Mouse (Mus musculus) stomach, postnatal 0 days (tissue): ENCODE results near the gene Runx2. TPM values are rescaled to one million over a fixed set of nuclear protein-coding genes. Genes with fewer than 3 reads are reported as not detected.

Experiments
- ATAC-seq: fragments of 200-750 bp; cut with Nextera tagmentation; 2 replicates; pipeline ENCODE4 v1.8.0; 2017; ENCODE audit not compliant: low FRiP score, low TSS enrichment
- DNase-seq: peaks from one replicate; pipeline ENCODE4 v3.0.0-alpha.2; 2016; ENCODE audit warnings: low spot score
- H3K27ac ChIP-seq: fragments of 300-500 bp; sonication (generic); replicated peaks from 2 replicates; pipeline ENCODE4 v1.5.1; 2014; ENCODE audit warnings: mild to moderate bottlenecking, control low read depth
- H3K27me3 ChIP-seq: fragments of 300-500 bp; sonication (generic); 2 replicates; pipeline ENCODE4 v1.6.1; 2014; ENCODE audit warnings: low read length; ENCODE audit not compliant: control insufficient read depth, insufficient read depth
- H3K36me3 ChIP-seq: fragments of 300-500 bp; sonication (generic); 2 replicates; pipeline ENCODE4 v1.6.1; 2014; ENCODE audit warnings: low read length, mixed read lengths; ENCODE audit not compliant: control insufficient read depth, insufficient read depth
- H3K4me1 ChIP-seq: fragments of 300-500 bp; sonication (generic); replicated peaks from 2 replicates; pipeline ENCODE4 v1.6.1; 2014; ENCODE audit warnings: antibody characterized with exemption; ENCODE audit not compliant: control insufficient read depth, insufficient read depth
- H3K4me2 ChIP-seq: fragments of 300-500 bp; sonication (generic); replicated peaks from 2 replicates; pipeline ENCODE4 v1.6.1; 2014; ENCODE audit warnings: low read depth, mild to moderate bottlenecking, control low read depth, moderate library complexity
- H3K4me3 ChIP-seq: fragments of 300-500 bp; sonication (generic); 2 replicates; pipeline ENCODE4 v1.5.1; 2014; ENCODE audit warnings: low read depth, low read length, control low read depth
- H3K9ac ChIP-seq: fragments of 300-500 bp; sonication (generic); 2 replicates; pipeline ENCODE4 v1.6.1; 2014; ENCODE audit warnings: mild to moderate bottlenecking, low read length, control low read depth, mixed read lengths
- H3K9me3 ChIP-seq: fragments of 300-500 bp; sonication (generic); 2 replicates; pipeline ENCODE4 v1.6.1; 2016; ENCODE audit warnings: low read length; ENCODE audit not compliant: control insufficient read depth
- CTCF ChIP-seq: IDR thresholded peaks from 2 replicates; pipeline ENCODE4 v1.5.1; 2016; ENCODE audit warnings: antibody characterized with exemption, low read depth, mild to moderate bottlenecking, moderate library complexity
- EP300 ChIP-seq: optimal IDR thresholded peaks from 2 replicates; pipeline ENCODE3; 2016; ENCODE audit warnings: antibody characterized with exemption
- WGBS: fragments of 180-500 bp; shearing (Covaris S2); extraction: QIAGEN DNeasy Blood & Tissue Kit; methylation state at CpG from one replicate; pipeline ENCODE4 v1.1.7; 2014; 5-methylcytosine and 5-hydroxymethylcytosine counted together
- polyA plus RNA-seq: library from polyadenylated mRNA; unstranded; fragments of >200 nt; fragmentation: Nextera tagmentation; extraction: Ambion mirVana; gene quantifications from 2 replicates; pipeline ENCODE4 v1.2.1, GENCODE M21; 2015

The Runx2 gene
- polyA plus RNA-seq, 1 experiment from 2014 or later = 0.53 TPM

DNA sequence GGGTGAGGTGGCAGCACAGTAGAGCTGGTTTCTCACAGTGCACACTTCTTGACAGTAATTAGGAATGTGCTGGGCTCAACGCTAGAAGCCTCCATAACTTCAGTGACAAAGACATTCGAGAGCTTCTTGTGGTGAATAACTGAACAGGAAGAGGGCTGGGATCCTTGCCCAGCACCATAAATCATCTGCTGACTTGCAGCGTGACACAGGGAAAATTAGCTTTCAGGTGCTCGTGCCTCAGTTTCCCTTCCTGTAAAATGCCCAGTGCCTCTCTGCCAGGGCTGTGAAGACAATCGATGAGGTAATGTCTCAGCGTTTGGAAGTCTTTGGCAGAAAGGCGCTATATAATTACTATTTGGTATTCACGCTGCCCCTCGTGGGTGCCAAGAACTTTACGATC lies 108.1 kb downstream of the Runx2 start:
- Histone ChIP-seq H3K36me3 (no peaks in the 10 kb centered on the region), H3K4me2 (no peak overlapping the region), H3K27me3 (no peaks in the 10 kb centered on the region), H3K27ac (no peak overlapping the region), H3K4me1 (peaks cover 5% of the 10 kb centered on the region; the same call in 1 of the 2 replicates), H3K4me3 (no peak overlapping the region), H3K9ac (no peak overlapping the region), H3K9me3 (no peaks in the 10 kb centered on the region)
- 72% methylated on average over 10 of the region's 10 CpGs for WGBS
- ATAC-seq (no peak), DNase-seq (no peak)
- TF ChIP-seq EP300 = no peak
- no peak for TF ChIP-seq CTCF

DNA sequence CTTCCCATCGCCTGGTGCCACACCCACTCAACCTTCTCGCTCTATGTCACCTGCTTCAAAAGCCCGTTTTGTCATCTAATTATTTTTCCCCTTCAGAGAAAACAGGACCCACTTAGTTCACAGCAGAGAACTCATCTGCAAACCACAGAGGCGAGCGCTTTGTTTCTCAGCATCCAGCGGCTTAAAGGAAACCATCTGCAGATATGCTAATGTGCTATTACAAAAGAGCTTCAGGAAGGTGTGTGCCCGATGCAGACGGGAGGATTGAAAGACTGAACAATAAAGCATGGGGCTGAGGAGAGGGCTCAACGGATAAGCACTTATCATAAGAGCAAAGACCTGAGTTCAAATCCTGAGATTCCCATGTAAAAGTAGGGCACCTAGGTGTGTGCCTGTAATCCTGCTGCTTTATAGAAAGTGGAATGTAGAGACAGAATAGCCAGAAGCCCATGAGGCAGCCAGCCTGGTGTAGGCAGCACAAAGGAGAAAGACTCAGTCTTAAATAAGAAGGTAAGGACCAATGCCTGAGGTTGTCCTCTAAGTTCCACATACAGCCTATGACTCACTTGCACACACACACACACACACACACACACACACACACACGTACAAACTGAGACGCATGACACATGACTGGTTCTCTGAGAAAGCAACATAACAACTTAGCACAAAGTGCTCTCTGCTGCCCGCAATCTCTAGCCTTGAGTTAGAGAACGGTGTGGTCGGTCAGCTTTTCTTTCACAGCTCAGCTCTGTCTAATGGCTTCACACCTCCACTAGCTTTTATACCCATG lies 111.9 kb downstream of the Runx2 start:
- no peaks in the 10 kb centered on the region for H3K9me3 ChIP-seq
- DNase-seq (peak; percentile 37), ATAC-seq (peak; percentile 29; the same call in 1 of the 2 replicates)
- 73% methylated on average over 14 of the region's 14 CpGs for WGBS
- H3K4me1 ChIP-seq = no peaks in the 10 kb centered on the region
- no peaks in the 10 kb centered on the region for H3K27me3 ChIP-seq
- TF ChIP-seq CTCF = no peak
- no peak for TF ChIP-seq EP300
- no peak overlapping the region for H3K4me3 ChIP-seq
- H3K36me3 ChIP-seq = no peaks in the 10 kb centered on the region
- H3K4me2 ChIP-seq = no peak overlapping the region
- H3K27ac ChIP-seq = no peak overlapping the region
- H3K9ac ChIP-seq = no peak overlapping the region

DNA sequence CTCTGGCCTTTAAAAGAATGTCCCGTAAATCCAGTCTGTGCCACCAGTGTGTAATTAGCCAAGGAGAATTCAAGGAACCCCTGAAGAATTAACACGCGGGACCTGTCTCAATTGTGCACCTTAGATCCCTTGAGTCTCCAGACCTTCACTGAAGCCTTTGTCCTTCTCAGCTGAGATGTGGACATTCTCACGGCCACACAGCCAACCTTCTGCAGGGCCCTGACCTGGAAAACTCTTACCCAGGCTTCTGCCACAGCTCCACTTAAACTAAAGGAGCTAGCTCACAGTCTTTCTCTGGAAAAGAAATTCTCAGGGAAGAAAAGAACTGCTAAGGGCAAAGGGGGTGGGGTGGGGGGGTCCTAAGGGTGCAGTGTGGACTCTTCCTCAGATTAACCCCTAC lies 113.1 kb downstream of the Runx2 start:
- H3K4me1 ChIP-seq = no peaks in the 10 kb centered on the region
- no peak for ATAC-seq
- 96% methylated on average over 4 of the region's 4 CpGs for WGBS
- no peak overlapping the region for H3K27ac ChIP-seq
- no peaks in the 10 kb centered on the region for H3K36me3 ChIP-seq
- no peak for TF ChIP-seq CTCF
- no peak for TF ChIP-seq EP300
- H3K4me2 ChIP-seq = no peak overlapping the region
- H3K27me3 ChIP-seq = no peaks in the 10 kb centered on the region
- H3K9ac ChIP-seq = no peak overlapping the region
- H3K4me3 ChIP-seq = no peak overlapping the region
- H3K9me3 ChIP-seq = no peaks in the 10 kb centered on the region
- no peak for DNase-seq

DNA sequence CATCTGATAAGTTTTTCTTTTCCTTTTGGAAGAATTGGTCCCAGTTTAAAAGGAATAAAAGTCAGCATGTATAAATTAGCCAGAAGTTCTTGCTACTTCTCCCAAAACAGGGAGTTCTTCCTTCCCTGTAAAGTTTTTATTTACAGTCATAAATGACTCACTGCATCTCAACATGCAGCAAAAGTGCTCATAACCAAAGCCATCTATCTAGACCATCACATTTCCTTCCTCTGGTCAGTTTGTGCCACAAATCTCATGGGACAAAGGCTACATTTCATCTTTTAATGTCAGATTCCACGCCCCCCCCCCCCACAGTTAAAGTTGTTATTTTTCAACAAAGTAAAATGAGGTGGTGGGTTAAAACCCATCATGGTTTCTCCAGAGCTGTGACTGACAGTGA lies 114.3 kb downstream of the Runx2 start:
- Histone ChIP-seq H3K4me2 (no peak overlapping the region), H3K4me1 (no peaks in the 10 kb centered on the region), H3K9ac (no peak overlapping the region), H3K9me3 (no peaks in the 10 kb centered on the region), H3K27me3 (no peaks in the 10 kb centered on the region), H3K27ac (no peak overlapping the region), H3K36me3 (no peaks in the 10 kb centered on the region), H3K4me3 (no peak overlapping the region)
- DNase-seq (no peak), ATAC-seq (no peak)
- WGBS = 94% methylated on average over 1 of the region's 1 CpGs
- TF ChIP-seq CTCF = no peak
- TF ChIP-seq EP300 = no peak

DNA sequence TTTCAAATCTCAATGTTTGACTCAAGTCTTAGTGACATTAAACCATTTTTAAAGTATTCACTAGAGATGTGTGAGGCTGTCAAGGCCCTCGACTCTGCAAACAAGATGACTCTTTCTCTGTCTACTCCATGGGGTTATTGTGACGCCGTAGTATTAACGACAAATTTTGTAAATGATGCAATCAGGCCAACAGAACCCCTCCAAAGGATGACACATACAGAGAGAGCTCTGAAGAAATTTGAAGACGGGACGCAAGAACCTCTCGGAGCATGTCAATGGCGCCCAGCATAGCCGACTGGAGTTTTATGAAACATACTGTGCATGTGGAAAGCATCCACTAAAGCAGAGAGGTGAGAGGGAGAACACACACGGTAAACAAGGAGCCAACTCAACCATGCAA lies 117.5 kb downstream of the Runx2 start:
- Histone ChIP-seq H3K4me3 (no peak overlapping the region), H3K4me1 (no peaks in the 10 kb centered on the region), H3K36me3 (no peaks in the 10 kb centered on the region), H3K27me3 (no peaks in the 10 kb centered on the region), H3K27ac (no peak overlapping the region), H3K9ac (no peak overlapping the region), H3K4me2 (no peak overlapping the region), H3K9me3 (no peaks in the 10 kb centered on the region)
- DNase-seq (no peak), ATAC-seq (no peak)
- TF ChIP-seq CTCF (no peak), EP300 (no peak)
- 87% methylated on average over 10 of the region's 10 CpGs for WGBS

DNA sequence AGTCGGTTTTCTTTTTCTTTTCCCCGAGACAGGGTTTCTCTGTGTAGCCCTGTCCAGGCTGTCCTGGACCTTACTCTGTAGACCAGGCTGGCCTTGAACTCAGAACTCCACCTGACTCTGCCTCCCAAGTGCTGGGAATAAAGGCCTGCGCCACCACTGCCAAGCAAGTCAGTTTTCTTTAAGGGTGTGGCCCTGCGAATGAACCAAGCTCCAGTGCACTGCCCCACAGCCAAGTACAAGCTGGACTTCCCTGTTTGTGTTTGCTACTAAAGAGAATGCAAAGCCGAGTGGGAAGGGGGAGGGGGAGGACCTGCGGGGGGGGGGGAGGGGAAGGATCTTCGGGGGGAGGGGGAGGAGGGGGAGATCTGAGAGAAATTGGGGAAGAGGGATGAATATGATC lies 121.0 kb downstream of the Runx2 start:
- no peaks in the 10 kb centered on the region for H3K9me3 ChIP-seq
- H3K4me1 ChIP-seq = no peaks in the 10 kb centered on the region
- TF ChIP-seq CTCF = no peak
- H3K27ac ChIP-seq = no peak overlapping the region
- H3K36me3 ChIP-seq = no peaks in the 10 kb centered on the region
- no peaks in the 10 kb centered on the region for H3K27me3 ChIP-seq
- DNase-seq (no peak), ATAC-seq (peak; percentile 59; the same call in 1 of the 2 replicates)
- no peak overlapping the region for H3K9ac ChIP-seq
- H3K4me2 ChIP-seq = no peak overlapping the region
- H3K4me3 ChIP-seq = no peak overlapping the region
- 57% methylated on average over 7 of the region's 7 CpGs for WGBS
